Mouse (Mus musculus) regulatory T cell (primary cell): ENCODE results near the gene Tceal5.
"Not testable (repeated sequence)": the region's sequence is repeated elsewhere in the genome, so short reads cannot be mapped to it uniquely, and the experiment has no call there.

ENCODE experiments used
- in situ Hi-C: fragments of 300-600 bp; cut with MboI, MseI; formaldehyde crosslinking; loops from one replicate; pipeline ENCODE4 v1.15.1; 2025; ENCODE audit warnings: high pct_unique_total_duplicates

Gene Tceal5

DNA sequence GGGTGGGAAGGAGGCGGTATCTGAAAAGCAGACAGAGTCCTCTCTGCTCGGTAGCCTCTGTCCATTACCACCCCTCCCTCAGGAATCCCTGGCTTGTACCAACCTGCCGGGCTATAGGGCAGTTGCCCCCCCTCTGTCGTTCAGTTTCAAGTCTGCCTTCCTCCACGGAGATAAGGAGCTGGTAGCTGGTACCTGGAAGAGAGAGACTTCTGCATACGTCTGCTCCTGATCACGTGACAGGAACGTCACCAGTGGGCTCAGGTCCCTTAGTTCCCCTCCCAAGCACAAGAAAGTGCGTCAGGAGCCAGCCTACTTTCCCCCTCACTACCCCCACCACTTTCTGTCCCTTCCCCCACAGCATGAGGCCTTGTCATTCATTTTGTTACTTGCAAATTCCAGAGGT is at the start of gene Tceal5:
Gene Tceal5, minus strand, starts transcription at position 213 of the 403 bp plus-strand sequence.
- in situ Hi-C loops = no loop called here

DNA sequence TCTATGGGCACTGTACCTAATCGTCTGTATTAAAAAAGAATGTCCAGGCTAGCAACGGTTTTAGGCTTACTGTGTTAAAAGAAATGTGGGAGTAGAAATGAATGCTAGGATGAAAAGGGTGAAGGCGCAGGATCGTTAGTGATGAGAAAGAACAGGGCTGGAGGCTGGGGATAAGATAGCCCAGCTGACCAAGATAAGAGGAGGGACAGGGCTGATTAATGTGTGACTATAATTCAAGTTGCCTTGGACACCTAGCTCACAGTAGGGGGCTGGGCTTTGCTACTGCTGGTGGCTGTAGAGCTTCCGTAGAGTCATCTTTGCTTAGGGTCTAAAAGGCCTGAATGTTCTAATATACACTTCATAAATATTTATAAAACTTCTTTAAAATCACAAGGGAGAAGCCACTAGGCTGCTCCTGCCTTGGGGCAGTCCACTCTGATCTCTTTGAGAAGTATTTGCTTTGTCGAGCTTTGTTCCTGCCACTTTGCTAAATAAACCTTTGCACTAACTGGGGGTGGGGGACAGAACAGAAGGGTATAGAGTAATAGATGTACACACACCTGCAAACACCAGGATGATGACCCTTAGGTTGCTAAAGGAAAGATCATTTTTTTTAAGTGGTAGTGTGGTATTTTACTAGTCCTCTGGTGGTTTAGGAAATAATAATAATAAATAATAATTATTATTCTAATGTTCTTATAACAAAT is 48.5 kb upstream of the Tceal5 start:
- in situ Hi-C loops = no loop called here

DNA sequence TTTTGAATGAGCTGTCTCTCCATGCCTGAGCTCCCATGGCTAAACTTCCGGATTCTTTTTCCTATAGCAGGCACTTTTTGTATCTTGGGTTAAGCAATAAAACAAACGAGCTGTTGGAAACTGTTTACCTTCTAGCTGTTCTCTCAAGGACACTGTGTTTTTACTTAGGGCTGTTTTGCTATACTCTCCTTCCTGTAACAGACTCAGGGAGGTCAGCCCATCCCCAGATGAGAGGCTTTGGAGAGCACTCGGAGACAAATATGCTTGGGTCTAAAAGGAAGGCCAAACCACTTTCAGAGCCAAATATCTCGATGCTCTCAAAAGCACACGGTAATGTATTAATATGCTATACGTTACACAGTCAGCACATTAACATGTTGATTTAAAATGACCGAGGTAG is 46.0 kb upstream of the Tceal5 start:
- in situ Hi-C loops = no loop called here

DNA sequence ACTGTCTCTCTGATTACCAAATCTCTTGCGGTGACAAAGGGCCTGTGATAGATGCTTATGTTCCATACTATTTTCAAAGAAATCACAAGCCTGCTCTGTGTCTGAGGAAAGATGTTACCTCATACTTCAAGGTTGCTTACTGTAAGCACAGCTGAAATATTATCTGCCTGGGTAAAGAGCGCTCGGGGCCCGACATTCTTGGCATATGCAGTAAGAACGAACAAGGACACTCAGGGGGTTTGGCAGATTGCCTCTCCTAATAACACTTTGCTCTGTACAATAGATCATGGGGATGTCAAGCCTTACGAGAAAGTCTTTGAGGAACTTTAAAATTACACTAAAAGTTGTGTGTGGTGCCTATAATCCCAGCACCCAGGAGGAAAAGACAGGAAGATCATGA is 45.1 kb upstream of the Tceal5 start:
- in situ Hi-C loops = no loop called here

DNA sequence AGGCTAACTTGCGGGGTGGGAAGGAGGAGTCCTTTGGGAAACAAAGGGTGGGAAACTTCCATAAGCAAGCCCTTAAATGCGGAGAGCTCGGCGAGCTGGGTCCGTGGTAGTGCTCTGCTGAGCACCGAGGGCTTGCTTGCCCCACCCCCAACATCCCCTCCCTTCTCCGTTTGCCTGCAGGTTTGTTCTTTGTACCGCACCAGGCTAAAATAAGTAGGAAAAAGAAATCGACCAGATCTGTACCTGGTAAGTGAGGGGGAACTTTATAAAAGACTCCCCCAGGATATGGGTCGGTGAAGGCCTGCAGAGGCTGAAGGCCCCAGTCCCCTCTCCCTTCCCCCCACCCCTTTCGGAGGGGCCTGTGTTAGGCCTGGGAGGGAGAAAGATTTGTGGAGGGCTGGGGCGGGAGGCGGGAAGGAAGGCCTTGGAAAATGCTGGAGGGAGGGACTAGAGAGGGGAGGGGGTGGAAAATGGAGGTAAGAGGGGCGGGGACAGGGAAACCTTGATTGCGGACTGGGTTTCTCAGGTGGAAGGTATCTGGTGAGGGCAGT is 41.9 kb upstream of the Tceal5 start:
- in situ Hi-C loops = no loop called here

DNA sequence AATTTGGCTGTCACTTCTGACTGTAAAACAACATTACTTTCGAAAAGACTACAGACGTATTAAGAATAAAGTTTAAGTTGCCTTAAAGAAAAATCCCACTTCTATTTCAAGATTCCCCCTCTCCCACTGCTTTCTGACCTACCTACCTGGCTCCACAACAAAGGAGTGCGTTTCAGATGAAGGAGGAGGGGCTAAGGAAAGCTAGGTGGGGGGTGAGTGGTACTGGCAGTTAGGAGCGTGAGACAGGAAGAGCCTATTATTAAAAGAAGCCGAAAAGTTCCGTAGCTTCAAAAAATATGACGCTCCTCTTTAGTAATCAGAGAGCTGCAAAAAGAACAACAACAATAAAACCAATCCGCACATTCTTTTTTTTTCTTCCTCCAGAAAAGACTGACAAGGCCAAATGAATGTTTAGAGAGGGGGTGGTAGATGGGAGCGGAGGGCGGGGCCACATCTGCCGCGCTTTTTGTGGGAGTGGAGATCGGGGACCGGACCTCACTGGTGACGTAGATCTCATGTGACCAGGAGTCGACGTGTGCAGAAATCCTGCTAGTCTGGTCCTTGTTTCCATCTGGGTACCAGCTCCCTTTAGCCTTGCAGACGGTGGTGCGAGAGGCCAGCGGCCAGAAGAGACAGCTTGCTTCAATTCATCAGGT is 41.0 kb upstream of the Tceal5 start, which contains the start of gene Tceal9:
Gene Tceal9, plus strand, starts transcription at position 506 of the 656 bp plus-strand sequence.
- in situ Hi-C loops = no loop called here

DNA sequence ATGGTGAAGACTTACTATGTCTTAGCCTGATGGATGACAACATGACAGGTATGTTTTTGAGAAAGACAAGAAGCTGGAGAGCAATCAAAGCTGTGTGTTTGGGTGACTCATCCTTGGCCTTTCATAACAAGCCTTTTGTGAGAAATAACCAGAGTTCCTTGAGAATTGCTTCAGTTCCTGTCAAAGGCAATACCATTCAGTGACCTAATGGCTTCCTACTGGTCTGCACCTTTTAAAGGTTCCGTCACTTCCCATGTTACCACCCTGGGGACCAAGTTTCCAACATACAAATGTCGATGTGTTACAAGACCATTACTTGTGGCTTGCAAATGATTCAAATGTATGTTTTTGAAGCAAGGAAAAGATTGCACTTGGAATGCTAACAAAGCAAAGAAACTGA is 39.5 kb upstream of the Tceal5 start:
- in situ Hi-C loops = no loop called here

DNA sequence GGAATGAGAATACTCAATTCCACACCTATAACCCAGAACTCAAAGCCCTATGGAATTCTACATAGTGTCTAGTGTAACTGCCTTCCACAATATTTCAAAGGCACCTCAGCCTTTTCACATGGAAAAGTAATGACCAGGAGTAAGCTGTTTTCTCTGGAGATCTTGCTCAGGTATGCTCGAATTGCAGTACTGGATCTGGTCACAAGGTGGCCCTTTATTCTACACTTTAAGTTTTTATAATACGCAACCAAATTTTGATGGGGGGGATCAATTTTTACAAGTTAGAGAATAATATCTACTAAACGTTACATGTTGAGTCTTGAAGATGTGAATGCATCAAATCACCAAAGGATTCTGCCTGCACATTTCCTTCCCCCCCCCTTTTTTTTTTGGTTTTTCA is 34.4 kb upstream of the Tceal5 start:
- in situ Hi-C loops = loop anchor here (5.0 kb wide), 1 partner anchor 64 kb away; no protein-coding TSS in a partner anchor

DNA sequence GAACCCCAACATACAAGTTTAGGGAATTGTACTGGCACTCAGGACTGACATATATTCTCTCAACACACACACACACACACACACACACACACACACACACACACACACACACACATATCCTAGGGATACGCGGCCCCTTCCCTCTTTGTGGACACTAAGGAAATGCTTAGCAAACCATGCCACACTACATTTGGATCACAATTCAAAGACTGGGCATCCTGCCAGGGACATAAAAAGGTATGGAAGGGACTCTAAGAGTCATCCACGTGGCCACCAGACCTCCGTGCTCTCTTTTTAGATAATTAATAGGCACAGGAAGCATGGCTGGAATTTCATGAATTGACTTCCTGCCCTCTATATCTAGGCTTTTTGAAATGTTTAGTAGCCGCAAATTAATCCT is 24.1 kb upstream of the Tceal5 start:
- in situ Hi-C loops = no loop called here

DNA sequence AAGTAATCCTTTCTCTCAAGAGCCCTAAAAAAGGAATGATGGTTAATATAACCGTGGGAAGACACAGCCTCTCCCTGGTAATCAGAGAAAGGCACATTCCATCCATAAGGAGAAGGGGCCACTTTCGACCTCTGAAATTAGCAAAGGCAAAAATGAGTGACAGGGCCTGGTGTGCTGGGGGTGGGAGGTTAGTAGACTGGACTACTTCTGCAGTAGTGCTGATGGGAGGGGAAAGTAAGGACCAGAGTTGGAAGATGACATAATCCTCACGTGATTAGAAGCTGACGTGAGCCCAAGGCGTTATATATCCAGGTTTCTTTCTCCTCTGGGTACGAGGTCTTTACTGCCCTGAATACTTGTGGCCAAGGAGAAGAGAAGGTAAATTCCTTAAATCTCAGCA is 20.0 kb upstream of the Tceal5 start:
- in situ Hi-C loops = no loop called here

DNA sequence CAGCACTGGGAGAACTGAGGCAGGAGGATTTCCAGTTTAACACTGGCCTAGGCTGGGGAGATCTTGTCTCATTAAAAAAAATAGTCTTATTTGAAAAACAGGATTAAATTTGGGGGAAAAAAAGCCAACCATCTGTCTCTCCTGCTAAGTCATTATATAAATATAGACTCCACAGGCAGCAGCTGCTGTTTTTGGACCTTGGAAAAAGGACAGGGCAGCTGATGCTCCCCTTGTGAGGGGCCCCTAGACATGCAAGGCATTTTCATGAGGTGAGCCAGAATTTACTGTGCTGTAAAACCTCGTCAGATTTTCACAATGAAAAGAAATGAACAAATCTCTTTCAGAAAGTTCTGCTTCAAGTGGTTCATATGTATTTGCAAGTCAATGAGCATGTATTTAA is 12.6 kb upstream of the Tceal5 start:
- in situ Hi-C loops = no loop called here

DNA sequence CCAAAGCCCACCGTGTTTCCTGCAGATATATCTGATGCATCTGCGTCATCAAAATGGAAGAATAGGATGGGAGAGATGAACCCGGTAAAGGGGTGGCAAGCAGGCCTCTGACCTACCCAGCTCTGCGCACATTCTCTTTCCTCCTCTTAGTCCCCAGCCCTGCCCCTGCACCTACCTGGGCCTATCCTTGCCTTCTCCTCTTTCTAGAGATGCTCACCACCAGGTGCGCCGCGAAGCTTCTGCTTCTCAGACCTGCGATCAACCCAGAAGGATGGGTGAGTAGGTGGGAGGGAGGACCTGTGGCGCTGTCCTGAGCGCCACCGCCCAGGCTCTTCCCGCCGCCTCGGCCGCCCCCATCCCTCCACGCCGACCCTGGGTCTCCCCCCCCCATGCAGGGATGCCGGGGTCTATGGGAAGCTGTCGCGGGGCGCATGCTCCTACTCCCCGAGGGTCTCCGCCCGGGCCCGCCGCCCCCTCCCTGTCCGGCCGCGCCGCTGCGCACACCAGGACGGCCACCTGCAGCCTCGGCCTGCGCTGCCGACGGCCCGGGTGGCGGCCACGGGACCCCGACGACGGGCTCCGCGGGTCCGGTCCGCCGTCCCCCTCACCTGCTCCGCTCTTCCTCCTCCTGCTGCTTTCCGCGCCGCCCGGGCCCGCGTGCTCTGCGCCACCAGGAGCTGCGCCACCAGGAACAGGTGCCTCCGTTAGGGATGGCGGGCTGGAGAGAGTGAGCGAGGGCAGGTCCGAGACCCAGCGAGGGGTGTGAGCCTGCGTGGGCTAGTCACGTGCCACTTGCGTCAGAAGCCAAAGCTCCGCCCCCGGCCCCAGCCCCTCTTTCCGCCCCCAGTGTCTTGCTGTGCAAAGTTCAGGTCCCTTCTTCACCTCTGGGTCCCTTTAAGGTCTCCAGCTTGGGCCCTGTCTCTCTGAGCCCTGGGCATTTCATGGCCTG is 11.3 kb upstream of the Tceal5 start, which contains the start of the genes Tceal7 and Bex1:
Gene Tceal7, plus strand, starts transcription at position 51 of the 949 bp plus-strand sequence.
Gene Bex1, minus strand, starts transcription at position 785 of the 949 bp plus-strand sequence.
- in situ Hi-C loops = not testable (repeated sequence)

DNA sequence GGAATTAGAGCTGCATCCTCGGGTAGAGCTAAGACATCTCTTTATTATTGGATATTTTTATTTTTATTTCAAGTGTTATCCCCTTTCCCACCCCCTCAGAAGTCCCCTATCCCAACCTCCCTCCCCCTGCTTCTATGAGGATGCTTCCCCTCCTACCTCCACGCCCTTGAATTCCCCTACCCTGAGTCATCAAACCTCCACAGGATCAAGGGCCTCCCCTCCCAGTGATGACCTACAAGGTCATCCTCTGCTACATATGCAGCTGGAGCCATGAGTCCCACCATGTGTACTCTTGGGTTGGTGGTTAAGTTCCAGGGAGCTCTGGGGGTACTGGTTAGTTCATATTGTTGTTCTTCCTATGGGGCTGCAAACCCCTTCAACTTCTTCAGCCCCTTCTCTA is 9.7 kb upstream of the Tceal5 start:
- in situ Hi-C loops = no loop called here

DNA sequence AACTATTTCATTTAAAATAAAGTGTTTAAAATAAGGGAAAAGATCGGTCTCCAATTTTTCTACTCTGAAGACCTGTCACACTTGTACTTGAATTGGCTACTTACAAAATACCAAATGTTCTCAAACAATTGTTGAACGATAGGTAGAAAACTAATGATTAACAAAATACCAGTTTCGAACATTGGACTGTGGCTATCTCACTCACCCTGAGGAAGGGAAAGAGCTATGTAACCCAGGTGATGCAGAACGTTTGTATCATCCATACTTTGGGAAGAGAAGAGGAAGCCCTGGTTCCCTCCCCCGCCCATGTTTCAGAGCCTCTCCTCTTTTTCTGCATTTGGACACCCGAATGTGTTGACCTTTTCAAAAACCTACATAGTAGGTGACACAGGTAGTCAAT is 730 bp upstream of the Tceal5 start:
- in situ Hi-C loops = no loop called here

DNA sequence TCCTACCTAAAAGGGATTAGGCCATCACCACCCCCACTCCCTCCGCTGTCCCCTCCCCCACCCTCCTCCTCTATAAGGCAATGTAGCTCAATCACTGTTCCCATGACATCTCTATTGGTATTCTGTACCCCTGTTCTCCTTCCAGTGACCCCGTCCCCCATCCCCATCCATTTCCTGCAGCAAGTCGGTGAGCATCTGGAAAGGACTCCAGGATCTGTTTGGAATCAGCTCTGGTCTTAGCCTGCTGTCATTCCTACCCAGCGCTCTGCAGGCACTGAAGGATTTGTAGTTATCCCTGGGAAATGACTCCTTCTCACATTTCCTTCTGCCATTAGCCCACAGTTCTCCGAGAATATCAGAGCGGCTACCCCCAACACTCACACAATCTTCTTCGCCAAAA is 419 bp downstream of the Tceal5 start:
- in situ Hi-C loops = no loop called here

DNA sequence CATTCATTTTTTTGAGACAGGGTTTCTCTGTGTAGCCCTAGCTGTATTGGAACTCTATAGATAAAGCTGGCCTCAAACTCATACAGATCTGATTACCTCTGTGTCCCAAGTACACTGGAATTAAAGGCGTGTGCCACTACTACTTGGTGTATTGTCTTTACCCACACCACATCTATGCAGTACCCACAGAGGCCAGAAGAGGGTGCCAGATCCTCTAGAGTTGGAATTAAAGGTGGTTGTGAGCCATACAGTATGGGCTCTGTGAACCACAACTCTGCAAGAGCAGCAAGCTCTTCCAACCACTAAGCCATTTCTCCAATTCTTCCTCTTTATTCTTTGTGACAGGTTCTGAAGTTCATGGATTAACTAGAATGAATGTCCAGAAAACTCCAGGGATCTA is 6.8 kb downstream of the Tceal5 start:
- in situ Hi-C loops = loop anchor here (5.0 kb wide), 1 partner anchor 110 kb away; no protein-coding TSS in a partner anchor

DNA sequence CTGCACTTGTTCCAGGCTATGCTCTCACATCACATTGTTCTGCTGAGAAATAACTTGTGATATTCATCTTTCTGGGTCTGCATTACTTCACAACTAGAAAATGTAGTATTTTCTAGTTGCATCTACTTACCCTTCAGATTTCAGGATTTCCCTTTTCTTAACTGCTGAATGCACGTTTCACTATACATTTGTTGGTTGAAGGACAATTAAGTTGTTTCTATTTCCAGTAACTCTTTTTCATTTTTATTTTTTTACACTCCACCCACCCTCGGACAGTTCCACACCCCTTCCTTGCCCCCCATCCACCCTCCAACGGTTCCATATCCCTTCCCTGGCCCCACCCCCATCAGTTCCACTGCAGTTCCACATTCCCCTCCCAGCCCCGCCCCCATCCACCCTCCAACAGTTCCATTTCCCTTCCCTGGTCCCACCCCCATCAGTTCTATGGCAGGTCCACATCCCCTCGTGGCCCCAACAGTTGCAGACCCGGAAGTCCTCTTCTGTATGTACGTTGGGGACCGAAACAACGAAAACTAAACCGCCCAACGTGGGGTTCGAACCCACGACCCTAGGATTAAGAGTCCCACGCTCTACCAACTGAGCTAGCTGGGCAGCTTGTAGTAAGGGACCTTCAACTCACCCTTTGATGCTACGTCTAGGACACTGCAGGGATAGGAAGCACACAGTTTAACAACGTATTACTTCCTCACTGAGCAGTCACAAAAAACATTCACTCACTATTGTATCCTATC is 8.3 kb downstream of the Tceal5 start:
- in situ Hi-C loops = loop anchor here (5.0 kb wide), 1 partner anchor 112 kb away; no protein-coding TSS in a partner anchor

DNA sequence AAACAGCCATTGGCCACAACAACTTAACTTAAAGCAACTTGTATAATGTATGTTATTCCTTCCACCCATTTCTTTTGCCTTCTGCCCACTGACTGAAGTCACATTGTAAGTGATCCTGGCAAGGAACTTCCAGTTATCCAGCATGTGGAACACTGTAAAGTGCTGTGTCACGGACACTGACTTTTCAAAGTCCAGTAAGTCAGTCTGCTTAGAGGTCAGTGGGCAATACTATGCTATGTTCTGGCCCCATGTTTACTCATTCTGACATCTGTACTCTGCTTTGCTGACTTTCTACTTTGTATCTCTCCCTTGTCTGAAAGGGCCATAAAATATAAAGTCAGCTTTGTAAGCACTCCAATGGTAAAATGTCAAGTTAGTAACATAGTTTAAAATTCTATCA is 20.6 kb downstream of the Tceal5 start:
- in situ Hi-C loops = no loop called here

DNA sequence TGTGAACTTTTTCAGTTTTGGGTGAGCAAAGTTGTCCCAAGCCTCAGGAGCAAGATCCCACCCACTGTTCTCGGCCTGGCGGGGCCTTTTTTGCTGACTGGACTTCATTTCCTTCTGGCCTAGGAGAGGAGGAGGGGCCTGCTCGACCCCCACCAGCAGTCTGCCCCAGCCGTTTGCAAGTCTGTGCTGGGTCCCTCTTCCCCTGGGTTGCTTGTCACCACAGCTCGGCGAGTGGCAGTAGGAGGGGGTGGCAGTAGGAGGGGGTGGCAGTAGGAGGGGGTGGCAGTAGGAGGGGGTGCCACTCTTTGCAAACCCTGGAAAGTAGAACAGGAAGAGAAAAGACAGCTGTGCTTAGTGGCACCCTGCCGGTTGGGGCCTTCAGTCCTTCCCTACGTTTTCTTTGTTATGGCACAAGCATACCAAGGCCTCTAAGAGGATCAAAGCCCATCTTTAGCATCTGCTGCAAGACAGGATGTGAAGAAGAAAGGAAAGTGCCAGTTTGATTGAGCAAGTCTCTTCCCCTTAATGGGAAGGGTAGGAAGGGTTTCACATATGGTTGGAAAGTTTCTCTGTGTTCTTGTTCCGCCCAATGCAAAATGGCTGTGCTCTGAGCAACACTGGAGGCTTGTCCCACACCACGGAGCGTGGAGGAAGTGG is 22.7 kb downstream of the Tceal5 start:
- in situ Hi-C loops = no loop called here

DNA sequence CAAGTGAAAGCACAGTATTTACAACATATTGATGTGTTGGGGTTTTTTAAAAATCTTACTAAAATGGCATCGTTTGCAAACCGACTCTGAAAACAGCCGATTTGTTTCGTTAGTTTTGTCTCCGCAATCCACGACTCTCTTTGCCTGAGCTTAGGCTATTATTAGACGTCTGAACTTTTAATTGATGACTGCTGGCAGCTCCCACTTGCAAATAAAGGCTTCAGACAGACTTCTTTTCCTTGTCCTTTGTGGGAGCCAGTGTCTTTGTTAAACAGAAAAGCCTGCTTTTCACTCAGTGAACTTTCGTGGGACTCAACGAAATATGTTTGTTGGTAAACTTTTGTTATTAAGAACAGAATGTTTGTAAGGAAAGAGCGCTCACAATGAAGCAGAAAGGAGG is 30.9 kb downstream of the Tceal5 start:
- in situ Hi-C loops = no loop called here
